Mouse (Mus musculus) ovary, adult 18-20 months (tissue): ENCODE measurements around the gene Syn3.
"Not testable (repeated sequence)": the region's sequence is repeated elsewhere in the genome, so short reads cannot be mapped to it uniquely, and the experiment has no call there.

ENCODE experiments used
- DNase-seq: peaks from one replicate; pipeline ENCODE4 v3.0.0; 2022; ENCODE audit warnings: low spot score, mixed read lengths

The Syn3 gene

GRCm38 (mm10) chr10:86416806-86417205 lies 81.9 kb downstream of the Syn3 start:
- peak; percentile 42 for DNase-seq

DNA sequence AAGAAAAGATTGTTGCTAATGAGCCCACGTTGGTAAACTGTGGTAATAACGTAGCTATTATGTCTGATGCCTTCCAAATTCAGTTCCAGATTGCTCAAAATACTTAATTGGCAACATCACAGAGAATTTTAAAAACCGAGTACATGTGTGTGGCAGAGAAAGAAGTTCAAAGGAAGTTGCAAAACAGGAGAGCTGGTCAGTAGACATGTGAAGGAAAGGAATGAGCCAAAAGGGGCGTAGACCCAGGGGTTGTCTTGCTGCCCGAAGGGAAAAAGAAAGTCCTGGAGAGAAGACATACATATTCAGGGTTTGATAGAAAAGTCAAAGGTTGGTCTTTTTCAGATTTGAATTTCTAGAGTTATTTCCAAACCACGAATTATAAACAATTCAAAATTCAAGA lies 87.8 kb downstream of the Syn3 start:
- no peak for DNase-seq

DNA sequence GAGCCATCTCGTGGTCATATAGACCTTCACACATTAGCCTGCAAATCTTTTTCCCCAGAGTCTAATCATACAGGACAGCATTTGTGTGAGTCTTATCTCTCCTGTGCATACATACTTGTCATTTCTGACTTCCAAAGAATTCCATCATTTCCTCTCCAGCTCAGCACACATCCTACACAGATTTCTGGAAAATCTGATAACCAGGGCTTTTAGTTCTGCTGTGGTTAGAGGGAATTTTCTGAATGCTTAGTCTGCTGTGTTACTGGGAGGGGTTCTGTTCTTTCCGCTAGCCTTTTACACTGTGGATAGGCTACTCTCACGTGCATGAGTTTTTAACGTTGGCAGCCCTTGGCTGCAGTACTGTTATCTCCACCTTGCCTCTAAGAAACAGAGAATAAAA lies 91.7 kb downstream of the Syn3 start:
- no peak for DNase-seq

GRCm38 (mm10) chr10:86398347-86398720 lies 100.4 kb downstream of the Syn3 start:
- no peak for DNase-seq

DNA sequence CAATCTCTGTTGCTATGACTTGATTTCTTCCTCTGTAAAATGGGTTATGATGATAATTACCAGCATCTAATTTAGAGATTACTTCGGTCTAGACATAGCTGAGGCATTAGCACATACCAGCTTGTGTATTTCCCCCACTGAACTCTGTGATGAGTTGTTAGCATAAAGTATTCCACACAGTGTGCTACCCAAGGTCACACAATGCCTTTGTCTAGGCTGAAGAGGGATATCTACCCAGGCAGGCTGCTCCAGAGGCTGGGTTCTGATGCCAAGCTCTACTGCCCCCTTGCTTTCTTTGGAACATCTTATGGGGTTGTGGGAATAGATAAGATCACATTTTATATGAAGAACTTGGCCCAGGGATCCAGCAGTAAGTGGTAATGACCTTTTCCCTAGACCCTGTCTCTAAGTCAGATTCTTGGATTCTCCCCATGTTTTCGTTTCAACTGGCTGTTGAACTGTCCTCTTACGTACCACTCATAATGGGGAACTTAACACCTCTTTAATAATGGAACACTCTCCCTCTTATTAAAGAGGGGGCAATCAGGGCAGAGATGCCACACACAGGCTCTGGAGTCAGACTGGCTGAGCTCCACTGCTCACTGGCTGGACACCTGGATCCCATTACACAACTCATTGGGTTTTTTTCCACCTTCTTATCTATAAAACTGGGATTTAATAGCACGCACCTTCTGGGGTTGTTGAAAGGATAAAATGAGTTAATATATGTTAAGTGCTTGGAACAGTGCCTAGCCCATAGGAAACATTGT lies 100.9 kb downstream of the Syn3 start:
- no peak for DNase-seq

- no peak for DNase-seq
These were observed 106.3 kb downstream of the Syn3 start for GRCm38 (mm10) chr10:86392399-86392798.

GRCm38 (mm10) chr10:86389913-86390312 lies 108.8 kb downstream of the Syn3 start:
- no peak for DNase-seq

- DNase-seq = no peak
These were observed 109.3 kb downstream of the Syn3 start for GRCm38 (mm10) chr10:86389357-86389756.

GRCm38 (mm10) chr10:86388803-86389202 lies 109.9 kb downstream of the Syn3 start:
- DNase-seq = no peak

- no peak for DNase-seq
These were observed 110.8 kb downstream of the Syn3 start for GRCm38 (mm10) chr10:86387821-86388440.

- no peak for DNase-seq
These were observed 112.5 kb downstream of the Syn3 start for GRCm38 (mm10) chr10:86386232-86386631.

DNA sequence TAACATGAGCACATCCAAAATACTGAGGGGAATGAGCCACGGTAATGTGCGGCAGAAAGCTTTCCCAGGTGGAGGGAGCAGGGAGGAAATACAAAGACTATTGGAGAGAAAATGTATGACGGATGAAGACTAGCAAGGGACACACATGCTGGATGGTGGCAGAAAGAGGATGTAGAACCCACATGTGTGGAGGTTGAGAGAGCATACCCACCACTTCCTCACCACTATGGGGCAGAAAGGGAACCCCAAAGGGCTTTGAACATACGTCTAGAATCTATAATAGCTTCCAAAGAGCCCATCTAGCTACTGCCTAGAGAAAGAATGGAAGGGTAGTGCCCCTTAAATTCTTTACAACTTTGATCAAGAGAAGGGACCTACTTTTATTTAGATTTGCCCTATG lies 113.0 kb downstream of the Syn3 start:
- no peak for DNase-seq

GRCm38 (mm10) chr10:86384655-86385054 lies 114.0 kb downstream of the Syn3 start:
- DNase-seq = no peak

- no peak for DNase-seq
These were observed 116.8 kb downstream of the Syn3 start for GRCm38 (mm10) chr10:86381922-86382260.

DNA sequence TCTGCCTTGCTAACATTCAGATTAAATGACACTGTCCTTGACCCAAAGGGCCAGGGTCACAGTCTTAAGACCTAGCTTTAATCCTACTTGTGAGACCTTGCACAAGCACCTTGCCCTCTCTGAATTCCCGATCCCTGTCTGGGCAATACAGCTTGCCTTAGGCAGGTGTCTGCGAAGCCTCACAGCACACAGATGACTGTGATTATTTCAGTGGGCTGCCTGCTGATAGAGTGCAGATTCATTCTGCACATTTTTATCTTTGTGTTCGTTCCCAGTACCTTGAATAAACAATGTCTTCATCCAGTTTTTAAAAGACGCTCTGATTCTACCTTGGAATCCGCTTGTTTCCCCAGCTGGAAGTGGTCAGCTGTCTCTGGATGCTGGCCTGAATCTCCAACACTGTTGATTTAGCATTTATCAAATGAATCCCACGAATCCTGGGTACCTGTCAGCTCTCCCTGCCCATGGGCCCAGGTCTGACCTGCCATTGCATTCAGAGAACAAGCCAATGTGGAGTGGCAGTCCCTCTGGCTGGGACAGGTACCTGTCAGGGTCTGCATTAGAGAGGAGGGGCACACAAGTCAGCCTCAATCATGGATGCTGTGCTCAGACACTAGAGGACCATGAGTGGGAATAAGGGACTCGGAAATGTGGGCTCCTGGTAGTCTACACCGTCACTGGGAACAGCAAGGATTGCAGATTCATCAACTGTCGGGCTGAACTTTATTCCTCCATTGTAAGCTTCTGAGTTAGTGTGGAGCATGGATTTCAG lies 117.4 kb downstream of the Syn3 start:
- no peak for DNase-seq

GRCm38 (mm10) chr10:86380626-86381025 lies 118.1 kb downstream of the Syn3 start:
- DNase-seq = no peak

- not testable (repeated sequence) for DNase-seq
These were observed 119.9 kb downstream of the Syn3 start for GRCm38 (mm10) chr10:86378803-86379202.

- DNase-seq = no peak
These were observed 122.1 kb downstream of the Syn3 start for GRCm38 (mm10) chr10:86376392-86377185.

GRCm38 (mm10) chr10:86375903-86376302 lies 122.8 kb downstream of the Syn3 start:
- no peak for DNase-seq

- DNase-seq = no peak
These were observed 124.6 kb downstream of the Syn3 start for GRCm38 (mm10) chr10:86374061-86374460.

DNA sequence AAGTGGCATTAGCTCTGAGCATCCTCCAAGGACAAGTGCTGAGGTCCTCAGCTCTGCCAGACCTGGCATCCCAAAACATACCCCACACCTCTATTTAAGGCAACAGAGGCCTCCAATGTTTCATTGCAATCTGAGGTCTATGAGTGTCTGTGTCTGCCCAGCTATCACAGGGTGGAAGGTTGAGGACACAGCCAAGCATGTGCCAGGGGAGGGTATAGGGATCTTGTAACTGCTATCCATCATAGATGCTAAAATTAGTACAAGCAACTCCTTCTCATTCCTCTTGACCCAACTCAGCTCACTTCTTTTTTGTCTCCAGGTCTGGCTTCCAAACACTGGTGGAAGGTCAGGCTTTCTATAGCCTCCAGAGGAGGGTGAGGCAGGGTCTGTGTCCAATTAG lies 127.1 kb downstream of the Syn3 start:
- no peak for DNase-seq

- DNase-seq = no peak
These were observed 129.3 kb downstream of the Syn3 start for GRCm38 (mm10) chr10:86369346-86369745.
